Mouse (Mus musculus): ENCODE measurements at regions not wholly inside any gene's neighbourhood (a gene's known extent, or its start where the extent isn't known, plus 50 kb on each side); places are given as distances from the start of the nearest gene placed in this dataset.
"Not testable (repeated sequence)": the region's sequence is repeated elsewhere in the genome, so short reads cannot be mapped to it uniquely, and the experiment has no call there.

GRCm38 (mm10) chr12:20415397-20415796 is 461.1 kb downstream of the Gm21863 start:
- DNase-seq: not testable (repeated sequence)

GRCm38 (mm10) chr12:20426359-20426758 is 472.1 kb downstream of the Gm21863 start:
- DNase-seq: not testable (repeated sequence)

- DNase-seq: peak; percentile 35
Measured at GRCm38 (mm10) chr12:20464585-20464984, 510.3 kb downstream of the Gm21863 start.

Measured in kidney, adult 9 months (tissue).